Mouse (Mus musculus) testis, adult 2 months (tissue): Measurements from ENCODE around the gene Casq2.

Source experiments
- CTCF ChIP-seq: fragments of 200-500 bp; IDR thresholded peaks from 2 replicates; pipeline ENCODE4 v1.5.1; 2012; ENCODE audit warnings: low read depth, mild to moderate bottlenecking, inconsistent platforms, low read length, moderate library complexity; ENCODE audit not compliant: control insufficient read depth, insufficient read depth, insufficient replicate concordance
- POLR2A ChIP-seq: fragments of 200-500 bp; IDR thresholded peaks from 2 replicates; pipeline ENCODE4 v1.6.1; 2012; ENCODE audit warnings: low read depth, mild to moderate bottlenecking, inconsistent platforms, low read length, moderate library complexity; ENCODE audit not compliant: control insufficient read depth

DNA sequence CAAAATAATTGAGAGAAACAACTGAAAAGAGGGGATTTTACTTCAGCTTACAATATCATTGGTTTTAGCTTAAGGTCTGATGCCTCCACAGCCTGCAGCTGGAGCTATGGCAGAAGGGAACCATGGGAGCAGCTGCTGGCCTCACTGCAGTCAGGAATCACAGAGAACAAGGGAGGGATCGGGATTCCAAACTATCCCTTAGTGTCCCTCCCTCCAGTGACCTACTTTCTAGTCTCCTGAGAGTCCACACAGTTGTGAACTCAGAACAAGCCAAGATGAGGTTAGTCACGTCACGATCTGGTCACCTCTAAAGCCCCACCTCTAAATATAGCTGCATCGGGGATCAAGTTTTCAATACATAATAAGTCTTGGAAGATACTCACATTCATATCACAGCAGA, 61.0 kb downstream of the Casq2 start:
- TF ChIP-seq POLR2A (no peak), CTCF (no peak)
